Mouse (Mus musculus): ENCODE results near the gene Gabpb1.

GRCm38 (mm10) chr2:126695285-126695684 is 19.1 kb upstream of the Gabpb1 start:
- TF ChIP-seq POLR2A (IDR thresholded peaks at IDR 0.05; ENCODE audit: control insufficient read depth in 1 of 2, insufficient read depth in 1 of 2, low read depth in 1 of 2, low read length in 2 of 2, poor library complexity in 1 of 2): no peak
- no peak for TF ChIP-seq CTCF (IDR thresholded peaks at IDR 0.05 in 2 of 3, conservative IDR thresholded peaks at IDR 0.05 in 1 of 3; ENCODE audit: control insufficient read depth in 1 of 3, insufficient read depth in 1 of 3, low read depth in 2 of 3, low read length in 3 of 3, poor library complexity in 1 of 3, severe bottlenecking in 1 of 3)
- TF ChIP-seq ZC3H11A (IDR thresholded peaks at IDR 0.05; ENCODE audit: low read depth, low read length): no peak
- TF ChIP-seq USF1 (IDR thresholded peaks at IDR 0.05; ENCODE audit: low read depth, low read length): no peak
- TF ChIP-seq MYC (IDR thresholded peaks at IDR 0.05; ENCODE audit: low read depth, low read length): no peak
- no peak for TF ChIP-seq SMC3 (IDR thresholded peaks at IDR 0.05; ENCODE audit: low read depth, low read length)
- TF ChIP-seq ZNF384 (IDR thresholded peaks at IDR 0.05; ENCODE audit: low read depth, low read length): no peak
- TF ChIP-seq RCOR1 (IDR thresholded peaks at IDR 0.05; ENCODE audit: low read depth, low read length): no peak
